Mouse (Mus musculus): ENCODE results near the gene Ncf2.

DNA sequence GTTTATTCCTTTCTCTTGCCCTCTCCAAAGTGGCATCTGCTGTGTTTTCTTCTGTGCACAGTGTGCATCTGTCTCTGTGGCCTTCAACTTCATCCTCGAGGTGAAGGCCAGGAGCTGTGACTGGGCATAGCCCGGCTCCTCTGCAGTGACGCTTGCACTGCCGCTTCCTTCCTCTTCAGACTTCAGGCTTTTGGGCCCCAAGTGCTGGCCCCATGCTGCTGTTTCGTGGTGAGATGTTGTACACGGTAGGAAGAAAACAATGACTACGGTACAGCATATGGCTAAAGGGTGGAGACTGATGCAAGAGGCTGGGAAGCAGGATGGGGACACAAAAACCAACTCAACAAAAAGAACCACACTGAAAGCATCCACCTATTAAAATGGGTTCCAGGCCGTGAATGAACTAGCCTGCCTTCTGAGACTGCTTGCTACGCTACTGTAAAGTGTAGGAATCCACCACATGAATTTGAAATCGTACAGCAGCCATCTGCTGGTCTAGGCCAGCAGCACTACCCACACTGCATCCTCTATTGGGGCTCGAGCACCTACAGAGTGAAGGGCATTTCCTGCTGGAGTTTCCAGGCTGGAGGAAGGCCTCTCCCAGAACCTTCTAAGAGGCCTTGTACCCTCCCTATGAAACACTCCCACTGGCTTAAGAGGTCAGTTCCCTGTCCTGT is 38.2 kb downstream of the Ncf2 start:
- TF ChIP-seq CTCF (IDR thresholded peaks at IDR 0.05; ENCODE audit: low read depth, low read length) (no peak), POLR2A (IDR thresholded peaks at IDR 0.05; ENCODE audit: extremely low read depth, insufficient read depth, low read length) (no peak)
